Mouse (Mus musculus) heart, adult 9 months (tissue): ENCODE measurements around the gene Hist1h3e.

Source experiments
- DNase-seq, 2 experiments: peaks; one replicate each; pipeline ENCODE4 v3.0.0; 2022; ENCODE audit warnings: low spot score in 2 of 2

The Hist1h3e gene

DNA sequence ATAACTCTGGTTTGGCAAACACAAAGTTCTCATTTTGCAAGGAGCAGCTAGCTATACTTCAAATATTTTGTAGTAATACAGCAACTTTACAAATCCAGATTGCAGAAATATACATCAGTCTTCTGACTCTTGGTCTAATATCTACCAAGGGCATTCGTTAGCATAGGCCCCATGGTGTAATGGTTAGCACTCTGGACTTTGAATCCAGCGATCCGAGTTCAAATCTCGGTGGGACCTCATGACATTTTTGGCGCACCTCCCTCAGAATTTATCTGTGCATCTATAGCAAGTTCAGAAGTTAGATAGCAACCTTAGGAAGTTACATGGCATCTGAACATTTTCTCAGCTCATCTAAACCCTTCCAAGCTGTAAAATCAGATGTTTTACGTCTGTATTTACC lies 43.3 kb downstream of the Hist1h3e start:
- DNase-seq: peak; percentile 62 to 87

DNA sequence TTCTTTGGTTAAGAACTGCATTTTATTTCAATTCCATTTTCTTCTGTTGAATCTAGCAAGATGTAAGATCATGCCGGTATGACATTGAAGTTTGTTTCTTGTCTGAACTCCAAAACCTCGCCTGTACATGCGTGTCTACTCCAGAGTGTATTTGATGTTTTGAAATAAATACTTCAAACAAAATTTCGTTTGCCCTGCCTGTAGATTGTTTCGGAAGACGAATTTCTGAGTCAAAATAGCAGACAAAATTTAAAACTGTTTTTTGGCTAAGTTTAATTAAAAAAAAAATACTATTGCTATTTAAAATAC lies 43.9 kb downstream of the Hist1h3e start:
- DNase-seq: no peak

DNA sequence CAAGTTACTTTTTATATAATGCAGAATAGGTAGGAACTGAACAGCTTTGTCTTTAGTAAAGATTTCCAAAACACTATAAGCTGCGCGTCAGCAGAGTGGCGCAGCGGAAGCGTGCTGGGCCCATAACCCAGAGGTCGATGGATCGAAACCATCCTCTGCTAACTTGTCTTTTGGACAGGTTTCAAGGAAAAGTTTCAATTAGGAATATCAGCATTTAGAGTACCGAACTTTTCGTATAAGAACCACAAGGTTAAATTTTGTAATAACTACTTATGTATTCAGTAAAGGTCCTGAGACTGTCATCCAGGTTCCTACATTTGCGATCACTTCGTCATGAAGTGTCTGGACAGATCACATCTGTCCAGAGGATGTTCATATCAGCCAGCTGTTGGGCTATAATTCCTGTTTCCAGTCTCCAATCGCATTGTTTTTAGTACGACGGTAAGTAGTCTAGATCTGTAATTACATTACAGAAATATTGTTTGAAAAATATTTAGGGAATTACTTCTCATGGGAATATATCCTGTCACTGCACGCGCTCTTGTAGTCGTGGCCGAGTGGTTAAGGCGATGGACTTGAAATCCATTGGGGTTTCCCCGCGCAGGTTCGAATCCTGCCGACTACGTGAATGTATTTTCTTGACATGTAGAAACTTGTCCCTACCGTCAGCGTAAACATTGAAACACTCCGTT lies 44.4 kb downstream of the Hist1h3e start:
- DNase-seq: peak; percentile 72 to 92

DNA sequence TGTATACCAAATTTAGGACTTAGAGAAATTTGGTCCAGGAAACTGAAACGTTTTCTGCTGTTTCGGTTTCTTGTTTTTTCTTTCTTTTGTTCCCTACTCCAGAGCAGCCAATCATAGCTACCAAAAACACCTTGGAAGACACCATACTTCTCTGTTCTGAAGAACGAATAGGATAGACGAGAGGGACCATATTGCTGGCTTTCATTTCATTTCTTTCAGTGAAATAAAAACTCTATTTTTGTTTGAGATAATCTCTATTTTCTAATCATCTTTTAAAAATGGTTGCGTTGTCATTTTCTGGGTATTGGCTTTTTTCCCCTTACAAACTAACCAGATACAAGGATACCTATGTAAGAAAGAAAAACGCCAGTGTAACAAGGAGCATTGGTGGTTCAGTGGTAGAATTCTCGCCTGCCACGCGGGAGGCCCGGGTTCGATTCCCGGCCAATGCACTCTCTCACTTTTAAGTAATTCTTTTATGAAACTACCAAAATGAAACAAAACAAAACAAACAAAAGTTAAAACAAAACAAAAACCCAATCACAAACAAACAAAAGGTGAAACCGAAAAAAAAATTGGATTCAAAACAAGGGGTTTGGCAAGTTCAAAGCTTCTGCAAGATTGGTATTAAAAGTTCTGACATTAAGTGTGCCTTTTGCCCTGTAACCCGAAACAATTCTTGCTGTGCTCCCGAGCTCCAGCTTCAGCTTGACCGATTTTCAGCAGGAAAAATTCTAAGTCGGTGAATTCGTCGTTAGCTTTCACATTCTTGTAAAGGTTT lies 45.2 kb downstream of the Hist1h3e start:
- peak; percentile 32 to 83 for DNase-seq

DNA sequence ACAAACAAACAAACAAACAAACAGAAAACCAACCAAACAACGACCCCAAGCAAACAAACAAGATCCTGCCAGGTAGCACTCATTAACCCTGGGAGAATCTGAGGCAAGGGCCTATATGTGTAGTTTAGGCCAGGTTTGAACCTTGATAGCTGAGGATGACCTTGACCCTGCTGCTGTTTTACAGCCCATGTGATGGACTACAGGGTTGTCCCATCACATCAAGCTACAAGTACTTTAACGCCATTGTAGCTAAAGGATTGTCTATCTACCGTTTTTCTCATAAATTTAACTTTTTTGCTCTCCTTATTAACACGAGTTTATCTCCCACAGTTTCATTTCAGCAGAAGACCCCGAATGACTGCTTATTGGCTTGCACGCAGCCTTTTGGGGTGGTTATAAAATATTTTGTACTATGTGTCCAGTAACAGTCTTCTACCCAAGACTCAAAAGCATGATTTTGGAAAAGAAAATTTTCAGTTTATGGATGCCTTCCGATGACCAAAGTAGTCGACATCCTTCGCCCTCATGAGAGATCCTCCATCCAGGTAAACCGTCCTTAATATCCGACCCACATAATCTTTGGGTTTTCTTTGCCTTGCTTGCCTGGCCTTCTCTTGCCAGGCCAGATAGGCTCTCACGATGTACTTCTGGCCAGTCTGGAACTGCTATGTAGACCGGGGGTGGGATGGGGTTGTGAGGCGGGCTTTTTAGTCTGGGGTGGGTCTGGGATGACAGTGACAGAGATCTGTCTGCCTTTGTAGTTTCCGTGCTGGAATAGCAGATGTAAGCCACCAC lies 46.1 kb downstream of the Hist1h3e start:
- DNase-seq: no peak

DNA sequence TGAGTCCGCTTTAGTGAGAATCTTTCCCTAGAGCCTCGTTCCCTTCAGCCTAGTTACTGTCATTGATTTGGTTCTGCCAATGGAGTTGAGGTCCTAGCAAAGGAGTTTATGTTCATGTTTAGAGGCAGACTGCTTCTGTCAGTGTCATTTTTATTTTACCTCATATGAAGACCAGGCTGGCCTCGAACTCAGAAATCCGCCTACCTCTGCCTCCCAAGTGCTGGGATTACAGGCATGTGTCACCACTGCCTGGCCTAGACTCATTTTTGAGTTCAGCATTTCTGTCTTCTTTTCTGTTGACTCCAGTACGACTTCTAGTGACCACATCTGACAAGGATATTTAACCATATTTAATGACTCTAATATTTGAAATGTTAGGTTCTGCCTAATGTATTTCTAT lies 46.9 kb downstream of the Hist1h3e start:
- DNase-seq: no peak

DNA sequence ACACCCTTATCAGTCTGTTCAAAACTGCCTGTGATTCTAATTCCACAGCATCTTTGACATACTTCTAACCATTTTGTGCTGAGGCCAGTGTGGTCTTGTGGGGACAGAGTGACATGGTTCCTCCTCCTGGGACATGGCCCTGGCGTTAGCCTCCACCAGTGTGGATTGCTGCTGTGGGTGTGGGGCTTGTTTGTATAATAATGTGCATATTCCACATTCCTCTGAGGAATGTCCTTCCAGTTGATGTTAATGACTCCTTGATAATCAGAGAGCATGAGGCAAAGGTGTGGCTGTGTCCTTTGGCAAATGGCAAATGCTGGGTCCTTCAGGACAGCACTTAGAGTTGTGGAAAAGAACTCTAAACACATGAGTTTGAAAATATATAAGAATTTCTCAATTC lies 48.7 kb downstream of the Hist1h3e start:
- DNase-seq: no peak
